Mouse (Mus musculus) cerebellum, adult (tissue): Measurements from ENCODE around the gene Bbs12.

ENCODE experiments used
- ATAC-seq: cut with Nextera tagmentation; 2 replicates; pipeline ENCODE4 v1.9.2; 2017; ENCODE audit warnings: mild to moderate bottlenecking, moderate library complexity, mixed read lengths; ENCODE audit not compliant: insufficient number of reproducible peaks, low FRiP score, low TSS enrichment

Bbs12 gene

DNA sequence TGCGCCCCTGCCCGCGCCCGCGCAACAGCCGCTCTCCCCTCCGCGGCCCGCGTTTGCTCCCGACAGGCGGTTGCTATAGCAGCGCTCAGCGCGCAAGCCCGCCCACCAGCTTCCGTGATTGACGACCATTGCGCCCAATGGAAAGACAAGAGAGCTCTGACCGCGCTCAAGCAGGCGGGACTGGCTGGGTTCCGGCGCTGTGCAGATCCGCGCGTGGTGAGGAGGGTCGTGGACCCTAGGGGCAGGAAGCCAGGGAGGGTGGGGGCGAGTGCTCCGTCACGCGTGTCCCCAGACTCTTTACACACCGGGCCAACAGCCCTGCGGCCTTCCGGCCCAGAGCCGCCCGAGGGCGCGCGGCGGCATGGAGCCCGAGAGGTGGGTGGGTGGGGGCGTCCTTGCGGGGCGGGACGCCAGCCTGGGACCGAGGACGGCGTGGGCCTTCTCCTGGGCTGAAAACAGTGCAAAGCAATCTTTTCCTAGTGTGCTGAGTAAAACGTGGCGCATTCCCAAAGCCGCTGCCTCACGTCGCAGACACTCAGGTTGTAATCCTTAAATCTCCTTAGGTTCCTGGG lies at the start of gene Bbs12, which contains the start of gene Cetn4:
Bbs12 (plus strand) TSS at position 185 of the 572 bp plus-strand sequence.
Cetn4 (minus strand) TSS at position 339 of the 572 bp plus-strand sequence.
- ATAC-seq: peak; percentile 99

DNA sequence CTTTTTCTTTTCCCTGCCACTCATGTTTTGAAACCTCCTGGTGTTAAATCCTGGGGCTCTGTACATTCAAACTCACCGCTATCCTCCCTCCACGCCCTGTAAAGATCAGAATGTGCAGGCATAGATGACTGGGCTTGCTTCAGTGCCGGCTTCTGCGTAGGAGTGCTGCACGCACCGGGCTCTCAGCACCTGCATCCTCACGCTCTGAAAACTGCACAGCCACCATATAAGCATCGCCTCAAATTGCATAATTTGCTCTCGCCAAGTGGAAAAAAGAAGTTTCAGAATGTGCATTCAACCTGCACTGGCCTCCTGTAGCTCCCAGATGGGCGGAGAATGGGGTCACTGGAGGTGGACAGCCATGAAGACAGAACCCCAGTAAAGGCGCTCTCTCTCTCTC lies 44.0 kb upstream of the Bbs12 start:
- no peak for ATAC-seq

DNA sequence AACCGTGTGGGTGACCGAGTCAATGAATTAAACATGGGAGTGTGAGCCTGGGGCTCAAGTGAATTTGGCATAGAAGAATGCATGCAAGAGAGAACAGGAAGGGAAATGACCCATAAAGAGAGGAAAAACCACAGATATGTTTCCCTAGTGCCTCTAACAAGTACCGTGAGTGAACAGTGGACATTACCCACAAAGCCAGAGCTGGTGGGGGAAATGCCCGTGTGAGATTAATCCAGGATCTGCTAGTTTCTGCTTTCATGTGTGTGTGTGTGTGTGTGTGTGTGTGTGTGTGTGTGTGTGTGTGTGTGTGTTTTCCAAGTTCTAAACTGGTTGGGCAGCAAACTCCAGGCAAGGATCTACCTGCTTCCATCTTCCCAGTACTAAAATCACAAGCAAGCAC lies 42.4 kb upstream of the Bbs12 start:
- ATAC-seq: no peak

DNA sequence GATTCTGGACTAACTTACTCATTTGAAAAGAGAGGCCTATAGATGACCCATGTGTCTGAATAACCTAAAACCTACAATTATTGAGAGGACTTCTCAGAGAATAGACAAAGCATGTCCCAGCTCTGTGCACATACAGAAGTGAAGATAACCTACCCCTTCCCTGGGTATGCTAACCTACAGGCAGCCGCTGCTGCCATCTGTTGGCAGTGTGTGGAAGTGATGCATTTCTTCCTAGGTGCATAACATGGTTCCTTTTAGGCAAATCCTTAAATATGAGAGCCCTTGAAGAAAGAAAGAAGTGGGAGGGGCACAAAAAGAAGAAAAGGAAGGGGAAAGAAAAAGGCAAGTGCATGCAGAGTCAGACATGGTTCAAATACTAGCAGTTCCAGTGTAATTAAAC lies 41.1 kb upstream of the Bbs12 start:
- peak; percentile 66; the same call in 1 of the 2 replicates for ATAC-seq

DNA sequence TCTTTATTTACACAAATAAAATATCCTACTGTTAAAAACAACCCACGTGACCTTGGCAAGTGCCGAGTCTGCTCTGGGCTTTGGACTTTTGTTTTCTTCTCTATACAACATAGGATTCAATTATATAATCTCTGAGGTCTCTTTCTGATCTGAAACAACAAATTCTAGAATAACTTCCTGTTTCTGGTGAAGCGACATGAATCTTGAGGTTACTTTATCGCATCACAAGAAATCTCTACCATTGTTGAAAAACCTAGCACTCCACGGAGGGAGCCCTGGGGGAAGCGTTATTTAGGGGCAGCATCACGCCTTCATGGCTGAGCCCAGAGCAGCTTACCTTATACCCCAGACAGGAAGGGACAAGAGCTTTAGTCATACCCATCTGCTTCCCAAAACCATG lies 39.3 kb upstream of the Bbs12 start:
- ATAC-seq: no peak

DNA sequence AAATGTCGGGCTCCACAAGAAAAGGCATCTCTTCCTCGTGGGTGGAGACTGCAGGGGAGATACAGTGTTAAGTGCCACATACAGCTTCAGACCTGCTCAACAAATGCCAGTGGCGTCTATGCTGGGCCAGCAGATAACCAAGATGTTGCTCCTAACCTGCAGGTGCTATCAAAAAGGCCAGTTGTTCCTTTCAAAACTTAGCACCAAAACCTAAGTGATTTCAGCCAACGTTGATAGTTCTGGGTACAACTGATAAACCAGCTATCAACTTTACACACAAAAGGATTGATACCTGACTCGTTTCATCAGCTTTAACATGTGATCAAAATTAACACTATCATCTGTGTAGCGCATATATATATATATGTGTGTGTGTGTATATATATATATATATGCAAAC lies 37.7 kb upstream of the Bbs12 start:
- ATAC-seq: no peak

DNA sequence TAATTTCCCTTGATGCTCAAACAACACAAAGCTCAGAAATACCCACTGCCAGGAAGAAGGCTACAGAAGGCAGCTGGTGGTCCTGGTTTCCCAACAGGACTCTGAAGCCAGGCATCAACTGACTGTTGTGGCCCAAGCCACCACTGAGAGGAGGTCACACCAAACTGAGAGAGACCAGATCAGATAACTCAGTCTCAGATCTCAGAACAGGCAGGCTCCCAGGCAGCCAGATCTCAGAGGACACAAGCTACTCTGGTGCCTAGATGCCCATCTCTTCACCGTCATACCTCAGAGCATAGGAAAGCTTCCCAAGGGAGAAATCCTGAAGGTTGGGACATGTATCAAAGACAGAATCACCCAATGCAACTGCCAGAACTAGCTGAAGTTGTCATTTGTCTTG lies 32.1 kb upstream of the Bbs12 start:
- 0 out of 2 replicates have a peak, but pooled peaks have one; percentile 36 for ATAC-seq

DNA sequence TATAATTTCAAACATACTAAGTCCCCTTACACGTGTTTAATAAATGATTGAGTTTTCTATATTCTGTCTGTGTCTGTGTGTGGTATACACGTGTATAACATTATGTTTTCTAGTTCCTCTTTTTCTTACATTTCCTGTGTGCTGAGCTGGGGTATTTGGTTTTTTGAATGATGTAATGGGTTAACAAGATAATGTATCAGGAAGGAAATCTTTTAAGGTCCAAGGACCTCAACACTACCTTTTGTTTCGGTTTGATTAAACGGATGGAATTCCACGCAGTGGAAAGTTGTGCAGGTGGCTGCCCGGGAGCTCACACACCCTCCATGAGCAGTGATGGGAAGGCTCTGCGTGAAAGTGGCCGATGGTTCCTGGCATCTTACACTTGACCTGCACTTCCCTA lies 31.5 kb upstream of the Bbs12 start:
- ATAC-seq: no peak

DNA sequence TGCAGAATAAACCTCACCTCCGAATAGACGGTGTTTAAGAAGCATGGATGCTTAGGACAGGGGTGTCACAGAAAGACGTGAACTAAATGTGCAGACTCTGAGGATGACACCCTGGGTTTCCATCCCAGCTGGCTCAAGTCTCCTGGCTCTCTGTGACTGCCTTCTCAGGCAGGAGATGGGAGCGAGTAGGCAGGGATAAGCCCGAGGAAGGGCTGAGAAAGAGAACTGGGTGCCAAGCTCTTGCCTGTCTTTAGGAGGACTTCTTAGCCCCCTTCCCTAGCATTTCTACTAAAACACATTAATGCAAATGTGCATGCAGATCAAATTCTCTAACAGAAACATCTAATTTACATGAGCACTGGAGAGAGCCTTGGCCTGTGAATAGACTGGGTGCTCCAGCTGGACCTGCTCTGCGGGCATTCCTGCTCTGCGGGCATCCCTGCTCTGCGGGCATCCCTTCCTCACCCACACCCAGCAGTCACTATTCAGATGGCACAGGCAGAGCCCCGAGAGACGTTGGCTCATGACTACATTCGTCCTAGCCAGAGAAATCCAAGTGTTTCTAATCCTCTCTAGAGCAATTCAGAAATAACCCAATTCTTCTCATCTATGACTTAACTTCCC lies 29.9 kb upstream of the Bbs12 start:
- ATAC-seq: no peak

DNA sequence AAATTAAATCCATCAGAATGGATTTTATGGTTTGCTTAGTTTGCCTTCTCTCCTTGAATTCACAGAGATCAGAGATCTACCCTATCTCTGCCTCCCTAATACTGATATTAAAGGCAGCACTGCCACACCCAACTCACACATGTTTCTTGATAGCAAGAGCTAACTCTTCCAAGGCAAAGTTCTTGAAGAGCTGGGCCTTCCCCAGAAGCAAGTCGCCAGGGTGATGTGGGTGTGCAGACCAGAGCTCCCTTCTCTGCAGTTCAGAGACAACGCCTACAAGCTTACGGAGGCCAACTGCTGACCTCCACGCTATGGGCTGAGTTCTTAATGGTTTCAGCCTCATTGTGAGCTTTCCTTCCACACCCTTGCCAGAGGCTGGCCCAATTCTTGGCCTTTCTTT lies 29.1 kb upstream of the Bbs12 start:
- ATAC-seq: no peak

DNA sequence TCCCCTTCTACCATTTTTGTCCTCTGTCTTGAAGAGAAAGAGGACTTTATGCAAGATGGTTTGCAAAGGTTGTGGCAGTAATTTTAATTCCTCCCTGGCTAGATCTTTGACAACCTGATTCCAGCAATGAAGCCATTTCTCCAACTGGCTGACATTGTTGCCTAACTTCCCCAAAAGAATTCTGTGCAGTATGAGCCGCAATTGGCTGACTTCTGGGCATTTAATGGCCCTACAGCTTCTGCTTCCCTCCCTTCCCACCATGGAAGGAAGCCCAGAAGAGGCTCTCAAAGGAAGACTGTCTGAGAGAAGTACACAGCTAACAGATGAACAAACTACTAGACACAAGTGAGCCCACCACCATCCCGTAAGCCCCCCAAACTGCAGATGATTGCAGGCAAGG lies 23.1 kb upstream of the Bbs12 start:
- no peak for ATAC-seq

DNA sequence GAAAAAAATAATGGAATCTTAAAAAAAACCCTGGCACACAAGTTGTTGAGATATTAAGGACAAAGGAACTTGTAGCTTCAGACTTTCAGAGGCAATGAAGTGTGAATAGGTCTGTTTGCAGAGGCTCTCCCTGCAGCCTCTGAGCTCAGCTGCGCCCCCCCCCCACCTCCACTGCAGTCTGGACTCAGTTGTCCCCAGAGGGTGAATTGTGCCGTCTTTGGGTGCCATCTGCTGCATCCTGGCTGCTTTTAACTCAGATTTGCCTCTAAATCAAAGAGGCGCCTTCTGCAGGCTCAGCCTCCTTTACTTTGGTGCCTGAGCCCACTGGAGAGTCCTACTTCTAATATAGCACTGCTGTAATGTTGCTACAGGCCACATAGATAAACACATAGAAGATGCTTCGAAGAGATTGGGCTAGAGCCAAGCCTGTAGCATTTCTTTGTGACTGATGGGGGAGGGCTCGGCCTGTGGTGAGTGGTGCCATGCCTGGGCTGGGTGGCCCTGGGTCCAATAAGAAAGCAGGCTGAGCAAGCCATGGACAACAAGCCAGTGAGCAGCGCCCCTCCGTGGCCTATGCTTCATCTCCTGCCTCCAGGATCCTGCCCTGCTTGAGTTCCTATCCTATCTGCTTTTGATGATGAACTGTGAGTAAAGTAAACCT lies 21.3 kb upstream of the Bbs12 start:
- ATAC-seq: no peak

DNA sequence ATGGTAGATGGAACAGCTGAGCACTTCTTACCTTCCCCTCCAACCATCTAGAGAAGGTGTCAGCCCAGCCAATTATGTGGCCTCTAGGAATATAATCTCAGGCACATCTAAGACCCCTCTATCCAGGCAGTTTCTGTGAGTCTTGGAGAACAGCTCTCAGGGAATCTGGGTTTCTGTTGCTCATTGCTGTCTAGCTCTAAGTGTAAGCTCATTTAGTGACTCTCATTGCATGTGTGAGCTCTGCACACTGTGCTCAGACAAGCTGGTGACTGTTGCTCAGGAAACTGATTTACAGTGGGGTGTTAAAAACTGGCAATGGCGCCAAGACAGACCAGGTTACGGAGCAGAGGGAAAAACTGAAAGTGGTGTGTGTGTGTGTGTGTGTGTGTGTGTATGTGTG lies 20.4 kb upstream of the Bbs12 start:
- ATAC-seq: no peak

DNA sequence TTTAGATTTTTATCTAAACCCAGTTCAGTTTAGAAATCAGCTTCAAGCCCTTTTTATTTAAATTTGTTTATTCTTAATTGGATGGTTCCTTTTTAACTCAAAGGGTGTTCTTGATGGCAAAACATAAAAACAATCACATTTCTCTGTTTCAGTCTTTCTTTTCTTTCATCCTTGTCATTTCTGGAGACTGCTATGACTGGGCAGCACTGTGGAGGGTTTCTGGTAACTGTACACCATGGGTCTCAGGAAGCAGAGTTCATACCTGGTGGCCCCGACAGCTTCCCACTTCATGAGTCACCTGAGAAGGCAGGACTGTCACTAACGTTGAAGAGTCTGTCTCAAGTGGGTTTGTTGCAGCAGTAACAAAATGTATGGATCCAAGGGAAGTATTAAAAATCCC lies 19.7 kb upstream of the Bbs12 start:
- ATAC-seq: no peak

DNA sequence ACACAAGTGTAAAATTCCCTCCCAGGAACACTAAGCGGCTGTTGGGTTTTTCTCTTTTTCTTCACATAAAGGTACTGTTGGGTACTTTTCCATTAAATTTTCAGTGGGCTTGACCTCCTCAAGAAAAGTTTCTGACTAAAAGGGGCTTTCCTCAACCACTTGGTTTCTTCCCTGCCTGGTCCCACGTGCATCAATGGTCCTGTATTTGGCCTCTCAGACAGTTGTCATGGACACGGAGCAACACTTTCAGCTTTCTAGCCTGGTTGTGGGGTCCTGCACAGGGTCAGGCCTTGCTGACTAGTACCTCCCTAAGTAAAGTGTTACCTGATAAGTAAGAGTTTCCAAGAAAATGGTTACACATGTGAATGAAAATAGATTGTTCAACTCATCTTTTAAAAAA lies 12.9 kb upstream of the Bbs12 start:
- ATAC-seq: no peak

DNA sequence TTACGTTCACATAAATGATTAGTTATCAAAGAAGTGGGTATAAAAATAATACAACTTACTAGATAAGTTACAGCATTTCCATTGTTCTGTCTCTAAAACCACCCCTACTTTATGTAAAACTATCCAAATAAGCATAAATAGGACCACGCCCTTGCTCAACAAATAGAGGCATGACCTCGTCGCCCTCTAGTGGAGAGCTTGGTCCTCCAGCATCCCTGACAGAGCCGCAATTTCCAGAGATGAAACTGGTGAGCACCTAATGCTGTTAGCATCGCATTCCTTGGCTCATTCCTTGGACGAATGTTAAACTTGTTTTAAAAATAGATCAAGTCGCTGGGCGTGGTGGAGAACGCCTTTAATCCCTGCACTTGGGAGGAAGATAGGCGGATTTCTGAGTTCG lies 9.7 kb upstream of the Bbs12 start:
- ATAC-seq: peak; percentile 72; the same call in 1 of the 2 replicates

DNA sequence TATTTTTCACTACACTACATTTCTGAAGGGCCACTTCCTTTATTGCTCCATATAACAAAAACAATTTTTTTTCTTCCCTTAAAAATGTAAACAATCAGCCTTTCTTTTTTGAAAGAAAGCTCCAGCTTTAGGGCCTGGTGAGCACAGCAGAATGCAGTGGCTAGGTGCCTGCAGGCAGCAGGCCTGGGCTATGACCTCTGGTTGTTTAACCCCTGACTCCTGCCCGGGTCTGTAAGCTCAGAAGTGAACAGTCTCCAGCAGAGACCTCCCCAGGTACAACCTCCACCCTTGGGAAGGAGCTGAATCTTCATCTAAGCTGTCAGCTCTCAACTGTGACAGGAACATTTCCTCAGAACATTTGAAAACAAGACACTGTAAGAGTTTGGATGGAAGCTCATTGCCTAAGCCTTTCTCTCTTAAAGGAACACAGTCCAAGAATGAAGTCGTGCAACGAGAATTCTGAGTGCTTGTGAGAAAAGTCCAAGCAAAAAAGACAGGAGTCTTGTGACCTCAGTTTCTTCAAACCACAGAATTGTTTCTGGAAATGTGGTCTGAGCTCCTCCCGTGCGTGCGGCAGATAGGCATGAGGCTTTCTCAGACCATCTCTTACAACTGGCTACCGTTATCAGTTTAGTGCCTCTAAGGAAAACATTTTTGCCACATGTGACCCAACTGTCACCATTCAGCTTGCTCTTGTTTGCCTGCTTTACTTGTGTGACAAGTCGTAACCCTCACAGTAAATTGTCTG lies 8.8 kb upstream of the Bbs12 start:
- ATAC-seq: no peak

DNA sequence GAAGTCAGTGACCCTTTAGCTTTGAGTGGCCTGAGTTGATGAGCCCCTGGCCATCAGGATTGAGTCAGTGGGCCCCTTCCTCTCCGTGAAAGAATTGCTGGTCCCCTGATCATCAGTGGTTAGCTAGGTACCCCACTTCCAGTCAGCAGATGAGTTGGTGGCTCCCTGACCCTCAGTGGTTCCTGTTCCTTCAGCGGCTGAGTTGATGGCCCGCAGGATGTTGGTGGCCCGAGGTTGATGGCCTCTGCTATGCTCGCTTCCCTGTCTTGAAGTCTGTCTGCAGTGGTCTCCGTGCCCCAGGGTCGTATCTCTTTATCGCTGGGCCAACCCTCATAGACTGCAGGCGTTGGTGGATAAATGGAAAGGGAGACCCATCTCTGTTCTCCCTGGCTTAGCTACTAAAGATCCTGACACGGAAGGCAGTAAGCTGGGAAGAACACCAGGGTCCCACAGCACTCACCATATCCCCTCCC lies 421 bp upstream of the Bbs12 start:
- no peak; the same call in 1 of the 2 replicates for ATAC-seq

DNA sequence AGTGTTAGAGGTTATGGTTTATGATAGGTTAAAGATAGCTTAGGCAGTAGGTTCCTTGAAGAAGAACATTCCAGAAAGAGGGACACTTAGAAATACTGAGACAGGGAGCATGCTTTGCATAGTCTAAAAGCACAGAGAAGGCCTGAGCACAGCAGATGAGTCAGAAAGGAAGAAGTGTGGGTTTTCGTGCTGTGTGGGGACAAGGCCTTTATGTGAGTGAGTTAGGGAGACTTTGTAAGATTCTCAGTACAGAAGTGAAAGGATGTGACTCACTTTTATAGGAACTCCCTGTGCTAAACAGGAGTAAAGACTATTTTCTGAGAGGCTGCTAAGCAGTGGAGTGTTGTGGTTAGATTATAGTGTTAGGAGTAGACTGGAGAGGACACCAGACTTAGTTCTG lies 1.0 kb downstream of the Bbs12 start:
- ATAC-seq: no peak

DNA sequence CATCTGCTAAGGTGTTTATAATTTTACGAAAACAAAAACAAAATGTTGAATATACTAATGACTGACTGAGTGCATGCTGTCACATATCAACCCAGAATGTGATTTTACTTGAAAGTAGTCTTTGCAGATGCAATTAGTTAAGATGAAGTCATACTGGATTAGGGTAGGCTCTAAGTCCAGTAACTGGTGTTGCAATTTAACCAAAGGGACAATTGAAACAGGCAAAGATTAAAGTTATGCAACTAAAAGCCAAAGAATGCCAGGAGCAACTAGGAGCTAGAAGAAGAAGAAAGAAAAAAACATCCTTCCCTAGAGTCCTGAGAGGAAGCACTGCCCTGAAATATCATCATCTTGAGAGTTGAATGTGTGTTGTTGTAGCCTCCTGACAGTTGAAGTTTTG lies 3.9 kb downstream of the Bbs12 start:
- ATAC-seq: no peak

DNA sequence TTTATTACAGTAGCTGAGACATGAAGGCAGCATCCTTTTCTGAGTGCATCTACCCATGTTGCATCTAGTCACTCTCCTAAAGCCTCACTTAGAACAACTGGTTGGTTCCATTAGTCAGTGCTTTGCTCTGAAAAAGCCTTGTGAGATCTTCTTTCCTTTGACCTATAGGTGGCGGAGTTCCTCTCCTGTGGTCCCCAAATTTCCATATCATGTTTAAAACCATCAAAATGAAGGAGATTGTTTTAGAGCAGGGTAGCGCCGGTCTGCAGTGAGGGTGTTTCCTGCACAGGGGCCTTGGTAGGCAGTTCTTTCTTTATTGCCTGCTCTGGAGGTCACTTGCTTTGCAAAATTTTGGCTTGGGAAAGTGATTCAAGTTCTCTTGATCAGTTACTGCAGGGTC lies 12.0 kb downstream of the Bbs12 start:
- peak; percentile 46; the same call in 1 of the 2 replicates for ATAC-seq
